Mouse (Mus musculus): ENCODE measurements around the gene Gm8298.
"Not testable (repeated sequence)": the region's sequence is repeated elsewhere in the genome, so short reads cannot be mapped to it uniquely, and the experiment has no call there.

Gm8298 gene

GRCm38 (mm10) chr3:59860751-59861150, at the start of gene Gm8298:
Gene Gm8298 (plus strand): TSS chr3:59861051.
- DNase-seq (ENCODE audit: low spot score in 2 of 2) = no peak

- no peak for DNase-seq (ENCODE audit: low spot score in 2 of 2)
Measured at GRCm38 (mm10) chr3:59813169-59813568, 47.7 kb upstream of the Gm8298 start.

- peak; percentile 39 to 43 for DNase-seq (ENCODE audit: low spot score in 2 of 2)
Measured at GRCm38 (mm10) chr3:59870765-59871164, 9.9 kb downstream of the Gm8298 start.

GRCm38 (mm10) chr3:59877601-59878000, 16.8 kb downstream of the Gm8298 start:
- DNase-seq (ENCODE audit: low spot score in 2 of 2) = not testable (repeated sequence)

- DNase-seq (ENCODE audit: low spot score in 2 of 2) = not testable (repeated sequence)
Measured at GRCm38 (mm10) chr3:59879801-59880554, 19.1 kb downstream of the Gm8298 start.

GRCm38 (mm10) chr3:59893276-59893675, 32.4 kb downstream of the Gm8298 start:
- DNase-seq (ENCODE audit: low spot score in 2 of 2) = no peak

GRCm38 (mm10) chr3:59924914-59925313, 64.1 kb downstream of the Gm8298 start, which contains the start of gene C130079G13Rik:
Gene C130079G13Rik (plus strand): TSS chr3:59925214.
- no peak for DNase-seq (ENCODE audit: low spot score in 2 of 2)
